In genomic region chr16:87861722-87862121, GRCm38 (mm10) we compare ENCODE assay signal across 25 mouse cellular contexts.
"Had no signal": no experiment of that assay in that cellular context is flagged by ENCODE, and none has a peak within 500 bp of the region (broad histone marks: within the 10 kb centered on the region; RNA-seq: fewer than 3 reads in every experiment).

No protein-coding gene starts in this region.

- H3K4me3 ChIP-seq: heart, adult 2 months; heart, embryonic 10.5 days; heart, embryonic 12.5 days; hindbrain, embryonic 10.5 days; hindbrain, embryonic 12.5 days; kidney, embryonic 15.5 days; layer of hippocampus, adult 2 months; left cerebral cortex, adult 2 months; limb, embryonic 13.5 days; limb, embryonic 15.5 days; liver, embryonic 12.5 days had no signal

- H3K27ac ChIP-seq: heart, adult 2 months; heart, embryonic 10.5 days; hindbrain, embryonic 10.5 days; hindbrain, embryonic 12.5 days; hindbrain, embryonic 14.5 days; kidney, embryonic 15.5 days; kidney, postnatal 0 days; layer of hippocampus, adult 2 months; left cerebral cortex, adult 2 months; limb, embryonic 13.5 days; limb, embryonic 15.5 days; liver, embryonic 12.5 days; liver, embryonic 14.5 days had no signal

- ATAC-seq: hindbrain, embryonic 16.5 days; inflammation-experienced regulatory T-cells, adult 6 months; liver, embryonic 12.5 days had no signal

- H3K4me1 ChIP-seq: heart, embryonic 10.5 days; heart, embryonic 12.5 days; hindbrain, embryonic 12.5 days; kidney, embryonic 15.5 days; limb, embryonic 13.5 days; limb, embryonic 15.5 days; liver, embryonic 12.5 days had no signal

- H3K36me3 ChIP-seq: heart, embryonic 10.5 days; heart, embryonic 12.5 days; hindbrain, embryonic 10.5 days; hindbrain, embryonic 12.5 days; kidney, embryonic 15.5 days; limb, embryonic 13.5 days; limb, embryonic 15.5 days; liver, embryonic 12.5 days had no signal

- H3K4me2 ChIP-seq: heart, embryonic 12.5 days; hindbrain, embryonic 12.5 days; hindbrain, embryonic 14.5 days; kidney, embryonic 15.5 days; limb, embryonic 13.5 days; limb, embryonic 15.5 days; liver, embryonic 12.5 days had no signal

- H3K9me3 ChIP-seq: heart, embryonic 10.5 days; heart, embryonic 12.5 days; hindbrain, embryonic 10.5 days; hindbrain, embryonic 12.5 days; kidney, embryonic 15.5 days; limb, embryonic 13.5 days; limb, embryonic 15.5 days; liver, embryonic 12.5 days had no signal

- DNase-seq: gastrocnemius, postnatal 14 days; gastrocnemius, postnatal 36 days; heart, adult 11 months; heart, adult 2 months; heart, postnatal 10 days; heart, postnatal 4 days; kidney, adult 11 months; kidney, adult 2 months; kidney, postnatal 25 days; kidney, postnatal 4 days had no signal

- H3K9ac ChIP-seq: heart, embryonic 12.5 days; hindbrain, embryonic 12.5 days; hindbrain, embryonic 14.5 days; kidney, embryonic 15.5 days; limb, embryonic 13.5 days; limb, embryonic 15.5 days; liver, embryonic 12.5 days; liver, embryonic 14.5 days had no signal

- H3K27me3 ChIP-seq: heart, embryonic 12.5 days; hindbrain, embryonic 12.5 days; kidney, embryonic 15.5 days; limb, embryonic 13.5 days; limb, embryonic 15.5 days; liver, embryonic 12.5 days had no signal
